Mouse (Mus musculus) cerebellum, adult 9-11 months (tissue): ENCODE measurements around the gene Sult2a4.
"Not testable (repeated sequence)": the region's sequence is repeated elsewhere in the genome, so short reads cannot be mapped to it uniquely, and the experiment has no call there.

ENCODE experiments used
- DNase-seq: peaks from one replicate; pipeline ENCODE4 v3.0.0; 2022

Gene Sult2a4

DNA sequence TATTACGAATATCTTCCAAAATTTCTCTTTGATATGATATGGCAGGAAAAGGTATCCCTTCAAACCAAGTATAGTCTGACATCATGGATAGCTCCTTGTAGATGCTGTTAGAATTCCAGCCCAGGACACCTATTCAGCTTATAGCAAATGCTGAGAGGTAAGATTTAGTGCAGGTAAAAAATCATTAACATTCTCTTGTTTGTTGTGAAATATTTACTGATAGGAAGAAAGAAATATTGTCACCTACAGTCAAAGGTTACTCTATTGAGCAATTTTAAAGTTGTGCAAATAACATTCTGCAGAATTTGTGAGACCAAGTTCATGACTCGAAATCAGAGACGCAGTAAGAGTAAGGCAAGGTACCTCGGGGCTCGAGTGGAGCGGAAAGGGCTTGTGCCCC lies at the start of gene Sult2a4:
Gene Sult2a4, minus strand, starts transcription at position 101 of the 400 bp plus-strand sequence.
- DNase-seq = not testable (repeated sequence)

DNA sequence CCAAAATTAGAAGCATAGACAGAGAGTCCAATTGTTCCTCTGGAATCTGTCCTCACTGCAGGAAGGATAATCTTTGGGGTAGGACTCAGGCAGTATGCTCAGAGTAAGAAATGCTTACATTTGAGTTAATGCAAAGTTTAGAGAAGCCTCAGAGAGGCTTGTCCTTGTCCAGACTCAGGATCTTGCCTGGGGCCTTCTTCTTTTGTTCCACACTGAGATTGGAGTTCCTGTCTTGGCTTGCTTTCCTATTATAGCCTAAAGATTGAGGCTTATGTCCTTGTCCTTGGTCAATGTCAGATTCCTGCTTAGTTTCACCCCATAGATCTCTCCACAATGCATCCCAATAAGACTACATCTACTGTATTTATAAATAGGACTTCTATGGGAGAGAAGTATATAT lies 41.4 kb upstream of the Sult2a4 start:
- DNase-seq = not testable (repeated sequence)

DNA sequence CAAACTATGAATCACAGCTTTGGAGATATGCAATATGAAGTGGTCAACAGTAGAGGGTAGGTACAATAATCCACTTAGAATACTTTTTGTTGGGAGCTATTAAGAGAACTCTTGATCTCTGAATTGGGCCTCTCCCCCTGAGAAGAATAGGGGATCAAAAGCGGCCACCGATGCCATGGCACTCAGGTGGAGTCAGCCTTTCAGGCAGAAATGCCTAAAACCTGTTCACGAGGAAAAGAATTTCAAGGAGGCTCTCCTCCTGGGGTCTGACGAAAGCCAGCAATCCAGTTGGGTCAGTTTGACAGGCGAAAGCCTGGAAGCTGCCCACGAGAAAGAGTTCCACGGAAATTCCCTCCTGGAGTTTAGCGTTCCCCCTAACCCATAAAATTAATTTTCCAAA lies 23.7 kb upstream of the Sult2a4 start:
- no peak for DNase-seq

DNA sequence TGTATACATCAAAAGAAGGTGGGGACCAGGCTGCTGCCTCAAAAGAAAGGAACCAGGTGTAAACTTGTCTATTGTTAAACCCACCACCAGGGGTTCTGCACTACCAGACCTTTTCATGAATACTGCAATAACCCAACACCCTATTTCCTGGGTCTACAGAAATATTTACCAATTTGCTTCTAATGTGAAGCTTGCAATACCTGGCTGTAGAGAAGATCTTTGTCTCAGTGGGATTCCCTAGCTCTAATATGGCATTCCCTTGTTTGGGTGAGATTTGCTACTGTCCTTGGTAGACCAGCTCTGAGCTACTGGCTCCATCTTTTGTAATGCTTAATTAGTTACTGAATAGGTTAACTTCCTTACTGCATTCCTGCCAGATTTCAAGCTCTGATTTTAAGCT lies 21.3 kb upstream of the Sult2a4 start:
- DNase-seq = not testable (repeated sequence)
